Mouse (Mus musculus) neutrophil, adult 5-6 weeks (primary cell): Measurements from ENCODE around the gene Akap2. TPM values are rescaled to one million over a fixed set of nuclear protein-coding genes. Genes with fewer than 3 reads are reported as not detected.
A peak's percentile ranks its signal among the peaks of the same experiment; 100 is the strongest.

Experiments
- ATAC-seq: fragments of 151-379, 151-347 bp; 2 replicates; pipeline ENCODE4 v1.8.0; 2017; ENCODE audit warnings: mild to moderate bottlenecking, moderate TSS enrichment; ENCODE audit not compliant: insufficient number of reproducible peaks, poor library complexity, low FRiP score, severe bottlenecking; ENCODE audit errors: extremely low read depth
- total RNA-seq: library from RNA; stranded (forward); fragments of 200-1000 nt; gene quantifications from 2 replicates; pipeline ENCODE4 v1.2.3, GENCODE M21; 2017

The Akap2 gene
- total RNA-seq, 1 experiment from 2014 or later, result 7.4 TPM

DNA sequence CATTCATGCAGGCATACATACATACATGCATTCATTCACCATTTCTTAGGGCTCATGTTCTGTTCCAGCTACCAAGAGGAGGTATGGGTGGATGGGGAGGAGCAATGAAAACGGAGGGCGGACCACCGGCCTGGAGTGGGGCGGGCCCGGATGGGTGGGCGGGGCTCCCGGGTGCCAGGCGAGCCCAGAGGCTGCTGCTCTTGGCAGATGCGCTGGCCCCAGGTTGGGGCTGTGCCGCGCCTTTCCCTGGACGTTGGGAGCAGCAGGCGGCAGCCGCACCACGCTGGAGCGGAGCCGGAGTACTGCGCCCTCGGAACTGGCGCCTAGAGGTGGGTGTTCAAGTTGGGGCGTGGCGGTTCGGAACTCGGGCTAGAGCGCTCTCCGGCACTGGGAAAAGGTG, 64.5 kb downstream of the Akap2 start:
- peak; percentile 78 for ATAC-seq

DNA sequence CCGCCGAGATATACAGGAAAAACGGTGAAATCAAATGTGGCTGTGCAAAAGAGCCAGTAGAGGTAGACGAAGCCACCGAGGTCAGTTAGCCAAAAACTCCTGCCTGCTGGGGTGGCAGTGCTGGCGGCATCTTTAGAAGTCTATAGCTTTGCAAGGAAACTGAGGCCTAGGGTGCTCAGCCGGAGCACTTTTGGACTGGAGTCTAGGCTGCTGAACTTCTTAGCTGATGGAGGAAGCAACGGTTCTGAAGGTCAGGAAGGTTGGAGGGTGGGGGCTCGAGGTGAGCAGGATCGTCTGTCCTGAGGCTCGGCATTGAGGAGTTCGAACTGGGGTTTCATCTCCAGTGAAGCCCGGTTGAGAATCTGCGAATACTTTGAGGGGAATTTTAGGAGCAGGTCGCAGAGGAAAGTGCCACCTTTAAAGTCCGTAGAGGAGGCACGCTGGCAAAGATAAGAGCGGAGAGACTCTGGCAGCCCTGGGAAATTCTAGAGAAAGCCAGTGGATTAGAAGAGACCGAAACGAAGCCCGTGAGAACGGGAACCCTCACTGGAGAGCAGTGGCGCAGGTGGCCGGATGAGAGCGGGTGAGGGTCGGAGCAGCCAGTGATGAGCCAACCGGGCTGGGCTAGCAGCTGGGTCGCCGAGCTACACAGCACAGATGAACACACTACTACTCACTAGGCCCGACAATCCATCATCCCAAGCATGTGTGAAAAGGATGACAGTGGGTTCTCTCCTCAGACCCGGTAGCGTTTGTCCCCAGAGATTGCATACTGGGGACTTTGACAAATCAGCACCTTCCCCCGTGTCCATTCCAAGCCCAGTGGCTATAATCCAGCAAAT, 65.3 kb downstream of the Akap2 start:
- ATAC-seq, result no peak

DNA sequence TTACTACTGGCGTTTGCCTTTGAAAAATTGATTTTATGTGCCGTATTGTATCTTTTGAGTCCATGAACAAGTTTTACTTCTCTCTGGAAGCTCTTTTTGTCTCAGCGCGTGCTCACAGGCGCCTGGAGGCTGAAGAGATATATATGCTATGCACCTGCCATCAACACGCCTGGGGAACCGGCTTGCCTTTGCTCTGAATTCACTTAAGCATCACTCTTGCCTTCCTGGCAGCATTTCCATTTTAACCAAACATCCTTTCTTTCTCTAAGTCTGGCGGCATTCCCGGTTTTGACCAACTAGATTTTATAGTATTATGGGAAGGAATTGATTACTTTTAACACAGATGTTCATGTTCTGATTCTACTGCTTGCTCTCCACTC, 65.9 kb downstream of the Akap2 start:
- no peak for ATAC-seq

DNA sequence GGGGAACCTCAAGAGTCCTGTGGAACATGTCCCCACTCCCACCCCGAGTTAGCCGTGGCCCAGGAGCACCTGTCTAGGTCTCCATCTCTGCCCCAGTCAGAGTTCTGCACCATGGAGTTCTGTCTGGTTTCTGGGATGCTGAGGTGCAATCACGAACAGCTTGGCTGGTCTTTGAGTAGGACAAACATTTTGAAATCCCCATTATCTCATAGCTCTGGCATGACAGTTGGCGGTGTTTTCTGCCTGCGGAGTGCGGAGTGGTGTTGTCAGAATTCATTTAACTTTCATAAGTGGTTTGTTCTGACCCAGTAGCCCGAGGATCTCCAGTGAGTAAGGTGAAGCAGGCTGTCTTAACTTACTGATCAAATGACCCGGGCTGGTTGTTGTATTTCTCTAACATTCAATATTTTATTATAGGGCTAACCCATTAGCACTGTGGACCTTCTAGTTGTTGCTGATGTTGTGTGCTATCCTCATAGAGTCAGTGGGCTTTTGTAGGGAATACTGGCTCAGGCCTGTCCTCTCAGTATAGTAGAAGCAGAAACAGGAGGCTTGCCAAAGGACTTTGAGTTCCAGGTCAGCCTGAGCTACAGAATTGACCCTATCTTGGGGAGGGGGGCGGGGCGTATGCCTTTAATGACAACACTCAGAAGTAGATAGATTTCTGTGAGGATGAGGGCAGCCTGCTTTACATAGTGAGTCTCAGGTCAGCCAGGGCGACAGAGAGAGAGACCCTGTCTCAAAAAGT, 66.6 kb downstream of the Akap2 start:
- no peak for ATAC-seq

DNA sequence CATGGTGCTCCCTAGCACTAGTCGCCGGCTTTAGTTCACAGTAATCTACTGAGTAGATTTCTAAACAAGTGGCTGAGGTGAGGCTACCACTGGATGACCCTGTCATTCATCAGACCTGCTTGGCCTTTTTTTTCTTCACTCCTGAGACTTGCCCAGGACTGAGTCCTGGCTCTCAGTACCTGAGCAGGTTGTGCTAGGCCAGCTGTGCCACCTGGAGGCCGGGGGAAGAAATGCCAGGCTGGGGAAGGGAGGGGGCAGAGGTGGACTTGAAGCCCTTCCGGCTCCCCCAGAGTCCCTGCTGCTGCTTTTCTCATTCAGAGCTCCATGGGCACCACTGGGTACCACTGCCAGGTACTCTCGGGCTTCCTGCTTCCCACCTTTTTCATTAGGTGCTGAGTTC, 71.3 kb downstream of the Akap2 start:
- ATAC-seq, result peak; percentile 79

DNA sequence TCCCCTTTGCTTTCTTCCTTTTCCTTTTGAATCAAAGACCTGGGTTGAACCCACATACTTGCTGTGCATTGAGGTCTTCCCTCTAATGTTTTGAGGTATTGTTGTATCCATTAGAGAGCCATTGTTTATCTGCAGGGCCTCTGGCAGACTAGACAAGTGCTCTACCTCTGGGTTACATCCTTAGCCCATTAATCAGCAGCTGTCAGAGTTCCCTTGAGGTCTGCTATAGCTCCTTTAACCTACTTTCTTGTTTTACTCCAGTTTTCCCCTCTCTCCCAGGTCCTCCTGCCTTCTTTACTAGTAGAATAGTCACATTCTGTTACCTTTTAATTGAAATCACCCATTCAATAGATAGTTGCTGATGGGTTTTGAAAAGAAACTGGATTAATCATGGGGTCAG, 71.7 kb downstream of the Akap2 start:
- ATAC-seq, result no peak

DNA sequence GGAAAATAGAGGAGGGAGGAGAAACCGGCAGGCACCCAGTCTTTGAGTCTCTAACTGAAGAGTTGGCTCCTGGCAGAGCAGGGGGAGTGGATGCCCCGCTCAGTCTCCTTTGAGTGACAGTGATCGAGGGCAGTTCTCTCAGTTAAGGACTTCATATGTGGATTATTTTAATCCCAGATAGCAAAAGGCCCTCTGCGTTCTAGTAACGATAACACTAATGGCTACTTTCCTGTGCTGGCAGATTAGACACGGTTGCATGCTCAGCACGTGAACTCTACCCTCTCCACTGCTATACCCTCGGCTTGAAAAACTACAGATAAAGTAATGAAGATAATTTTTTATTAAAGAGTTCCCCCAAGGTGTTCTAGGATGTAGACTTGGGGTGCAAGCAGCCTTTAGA, 76.5 kb downstream of the Akap2 start:
- ATAC-seq, result no peak

DNA sequence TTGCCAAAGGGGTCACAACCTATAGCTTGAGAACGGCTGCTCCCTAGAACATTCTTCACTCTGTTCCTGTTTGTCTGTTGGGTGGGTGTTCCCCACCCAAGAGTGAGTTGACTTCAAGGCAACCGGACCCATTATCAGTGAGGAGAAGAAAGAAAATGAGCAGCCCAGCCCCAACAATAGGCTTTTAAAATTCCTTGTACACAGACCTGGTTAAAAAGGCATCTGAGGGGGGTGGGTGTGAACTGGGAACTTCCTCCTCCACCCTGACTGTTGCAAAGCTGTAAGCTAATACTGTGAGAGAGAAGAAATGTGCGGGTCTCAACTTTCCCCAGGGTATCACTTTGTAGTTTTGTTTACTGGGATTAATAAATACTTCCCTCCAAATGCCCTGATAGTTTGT, 77.1 kb downstream of the Akap2 start:
- no peak for ATAC-seq

DNA sequence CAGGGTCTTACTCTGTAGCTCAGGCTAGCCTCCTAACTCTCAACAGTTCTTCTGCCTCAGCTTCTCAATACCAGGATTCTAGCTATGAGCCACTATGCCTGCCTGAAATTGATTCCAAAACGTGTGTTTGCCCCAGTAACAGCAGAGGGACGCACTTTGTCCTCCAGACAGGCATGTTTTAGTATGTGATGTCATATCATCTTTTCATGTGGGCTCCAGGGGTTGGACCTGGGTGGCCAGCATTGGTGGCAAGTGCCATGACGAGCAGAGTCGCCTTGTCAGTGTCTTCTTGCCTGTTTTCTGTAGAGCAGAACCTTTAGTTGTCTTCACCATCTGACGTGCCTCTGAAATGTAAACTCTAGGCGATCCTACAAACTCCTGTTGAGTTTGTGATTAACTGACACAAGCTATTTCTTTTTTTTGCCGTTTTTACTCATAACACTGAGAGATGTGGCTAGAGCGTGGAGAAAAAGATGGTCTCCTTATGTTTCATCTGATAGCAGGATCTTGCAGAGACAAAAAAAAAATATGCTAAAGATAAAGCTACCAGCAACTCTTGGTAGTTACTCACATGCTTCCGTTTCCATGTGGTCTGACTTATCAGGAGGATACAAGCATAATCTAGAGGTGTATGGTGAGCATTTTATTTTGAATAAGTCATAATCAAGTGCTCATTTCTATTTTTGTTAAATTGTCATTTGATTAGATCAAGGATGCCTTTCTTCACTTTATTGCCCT, 80.3 kb downstream of the Akap2 start:
- no peak for ATAC-seq

DNA sequence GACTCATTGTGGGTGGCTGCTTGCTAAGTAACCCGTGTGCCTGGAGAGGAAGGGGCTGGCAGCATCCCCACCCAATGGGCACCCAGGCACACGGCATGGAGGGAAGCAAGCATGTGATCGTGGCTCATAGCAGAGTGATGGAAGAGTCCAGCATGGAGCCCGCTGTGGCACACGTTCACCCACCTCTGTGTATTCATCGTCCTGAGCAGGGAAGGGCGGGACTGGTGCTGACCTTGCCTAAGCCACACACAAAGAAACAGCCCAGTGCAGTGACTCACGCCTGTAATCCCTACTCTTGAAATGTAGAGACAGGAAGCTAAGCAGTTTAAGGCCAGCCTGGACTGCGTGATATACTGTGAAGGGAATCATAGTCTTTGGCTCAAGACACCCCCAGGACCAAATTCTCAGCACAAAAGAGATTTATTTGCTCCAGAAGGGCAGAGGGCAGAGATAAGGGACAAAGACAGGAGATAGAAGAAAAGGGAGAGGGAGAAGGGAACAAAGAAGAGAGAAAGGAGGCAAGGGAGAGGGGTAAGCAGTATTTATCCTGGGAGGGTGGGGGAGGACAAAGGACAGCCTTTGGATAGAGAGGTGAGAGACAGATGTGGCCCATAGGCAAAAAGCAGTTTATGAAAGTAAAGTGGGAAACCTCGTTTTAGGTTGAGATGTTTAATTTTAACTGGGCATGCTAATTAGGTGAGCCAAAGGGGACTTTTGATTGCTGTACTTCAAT, 81.0 kb downstream of the Akap2 start:
- no peak for ATAC-seq

DNA sequence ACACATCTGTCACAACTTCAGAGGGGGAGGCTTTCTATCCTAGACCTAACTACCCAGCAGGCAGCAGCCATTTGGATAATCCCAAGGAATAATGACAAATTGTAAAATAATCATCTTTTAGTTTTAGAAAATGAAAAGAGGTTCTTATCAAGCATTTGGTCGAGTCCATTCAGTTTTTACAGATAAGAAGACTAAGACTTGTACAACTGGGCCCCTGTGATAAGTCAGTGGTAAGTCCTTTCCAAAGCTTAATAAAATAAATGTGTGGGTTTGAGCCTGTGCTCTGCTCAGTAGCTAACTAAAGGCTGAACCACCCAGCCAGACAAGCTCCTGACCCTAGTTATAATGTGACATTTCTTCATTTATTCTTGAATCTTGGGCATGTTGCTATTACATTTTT, 81.8 kb downstream of the Akap2 start:
- no peak for ATAC-seq

DNA sequence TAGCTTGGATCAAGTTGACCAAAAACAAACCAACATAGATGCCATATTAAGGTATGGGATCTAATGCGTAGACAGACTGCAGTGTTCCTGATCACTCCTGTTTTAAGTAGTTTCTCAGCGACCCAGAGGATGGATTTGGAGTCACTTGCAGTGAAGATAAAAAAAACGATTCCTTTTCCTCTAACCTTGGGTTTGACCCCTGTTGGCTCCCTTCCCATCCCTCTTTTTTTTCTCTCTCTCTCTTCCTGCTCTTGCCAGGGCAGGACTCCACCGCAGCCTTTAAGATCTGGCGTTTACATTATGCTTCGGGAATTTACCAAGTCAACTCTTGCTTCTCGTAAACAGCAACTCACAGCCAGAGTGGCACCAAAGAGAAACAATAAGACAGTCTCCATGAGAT, 83.8 kb downstream of the Akap2 start:
- ATAC-seq, result no peak

DNA sequence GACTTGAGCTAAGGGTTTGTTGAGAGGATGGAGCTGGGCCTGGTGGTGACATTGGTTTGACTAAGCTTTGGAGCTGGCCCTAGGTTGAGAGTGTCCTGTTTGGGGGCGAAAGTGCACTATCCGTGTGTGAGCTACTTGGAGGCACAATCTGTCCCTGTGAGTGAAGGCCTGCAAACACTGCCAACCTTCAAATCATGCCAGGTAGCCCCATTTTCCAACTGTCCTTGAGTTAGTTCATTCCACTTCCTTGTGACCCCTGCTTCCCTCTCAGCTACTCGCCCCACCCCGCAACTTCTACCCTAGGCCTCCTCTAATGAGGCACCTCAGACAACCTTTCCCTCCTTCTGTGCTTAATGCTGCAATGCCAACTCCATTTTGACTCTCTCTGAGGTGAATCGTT, 84.5 kb downstream of the Akap2 start:
- ATAC-seq, result no peak

DNA sequence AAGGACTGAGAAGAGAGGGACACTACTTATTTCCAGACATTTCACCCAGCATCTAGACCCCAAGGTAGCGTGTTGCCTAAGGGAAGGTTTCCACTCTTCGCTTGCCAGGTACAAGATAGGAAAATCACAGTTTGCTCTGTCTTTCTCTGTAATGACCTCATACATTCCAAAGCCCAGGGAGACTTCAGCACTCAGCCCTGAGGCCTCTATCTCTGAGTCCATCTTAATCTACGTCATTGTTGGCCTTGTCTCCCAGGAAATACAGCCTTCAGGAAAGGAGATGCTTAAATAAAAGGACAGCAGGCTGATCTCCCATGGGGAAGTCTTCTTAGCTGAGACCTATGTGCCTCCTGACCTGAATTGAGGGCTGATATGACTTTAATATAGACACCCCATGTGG, 85.0 kb downstream of the Akap2 start:
- ATAC-seq, result no peak

DNA sequence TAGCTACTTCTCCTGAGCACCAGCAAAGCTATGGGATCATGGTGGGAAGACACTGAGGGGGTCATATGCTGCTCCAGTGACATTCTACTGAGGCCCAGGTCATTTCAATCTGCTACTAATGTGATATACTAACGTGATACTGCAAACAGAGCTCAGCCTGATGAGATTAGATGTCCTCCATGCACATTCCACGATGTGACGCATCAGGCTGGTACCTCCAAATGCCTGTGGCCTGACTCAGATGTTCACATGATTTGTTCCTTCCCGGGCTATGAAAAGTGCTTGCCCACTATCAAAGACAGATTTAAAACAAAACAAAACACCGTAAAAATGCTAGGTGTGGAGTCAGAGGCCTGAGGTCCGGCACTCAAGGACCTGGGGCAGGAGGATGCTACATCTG, 87.4 kb downstream of the Akap2 start:
- no peak for ATAC-seq

DNA sequence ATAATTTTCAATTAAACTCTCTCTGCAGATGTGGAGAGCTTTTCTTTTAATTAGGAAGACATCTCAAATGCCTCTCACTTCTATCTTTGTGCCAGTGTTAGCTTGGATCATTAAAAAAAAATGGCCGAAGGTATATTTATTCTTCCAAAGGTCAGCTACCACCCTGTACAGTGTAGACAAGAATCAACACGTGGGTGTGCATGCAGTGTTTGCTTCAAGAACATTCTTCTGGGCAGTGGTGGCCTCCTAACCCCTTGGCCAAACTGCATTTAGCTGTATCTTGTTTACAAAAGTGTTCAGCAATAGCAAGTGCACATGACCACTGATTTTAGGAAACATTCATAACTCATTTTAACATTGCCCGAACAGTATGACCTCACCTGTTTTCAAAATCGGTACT, 92.0 kb downstream of the Akap2 start:
- no peak for ATAC-seq

DNA sequence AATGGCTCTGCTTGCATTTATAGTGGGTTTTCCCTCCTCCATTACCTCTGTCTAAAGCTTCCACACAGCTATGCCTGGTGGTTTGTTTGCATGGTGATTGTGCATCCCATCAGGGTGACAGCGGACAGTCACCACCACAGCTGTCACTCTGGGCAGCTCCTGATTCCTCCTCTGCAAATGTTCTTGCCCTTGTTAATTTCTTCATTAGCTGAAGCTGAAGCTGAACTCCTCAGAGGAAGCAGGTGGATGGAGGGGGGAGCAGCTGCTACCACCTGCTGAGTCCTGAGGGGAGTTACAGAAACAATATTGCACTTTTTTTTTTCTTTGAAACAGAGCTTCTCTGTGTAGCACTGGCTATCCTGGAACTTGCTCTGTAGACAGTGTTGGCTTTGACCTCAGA, 94.6 kb downstream of the Akap2 start:
- ATAC-seq, result no peak

DNA sequence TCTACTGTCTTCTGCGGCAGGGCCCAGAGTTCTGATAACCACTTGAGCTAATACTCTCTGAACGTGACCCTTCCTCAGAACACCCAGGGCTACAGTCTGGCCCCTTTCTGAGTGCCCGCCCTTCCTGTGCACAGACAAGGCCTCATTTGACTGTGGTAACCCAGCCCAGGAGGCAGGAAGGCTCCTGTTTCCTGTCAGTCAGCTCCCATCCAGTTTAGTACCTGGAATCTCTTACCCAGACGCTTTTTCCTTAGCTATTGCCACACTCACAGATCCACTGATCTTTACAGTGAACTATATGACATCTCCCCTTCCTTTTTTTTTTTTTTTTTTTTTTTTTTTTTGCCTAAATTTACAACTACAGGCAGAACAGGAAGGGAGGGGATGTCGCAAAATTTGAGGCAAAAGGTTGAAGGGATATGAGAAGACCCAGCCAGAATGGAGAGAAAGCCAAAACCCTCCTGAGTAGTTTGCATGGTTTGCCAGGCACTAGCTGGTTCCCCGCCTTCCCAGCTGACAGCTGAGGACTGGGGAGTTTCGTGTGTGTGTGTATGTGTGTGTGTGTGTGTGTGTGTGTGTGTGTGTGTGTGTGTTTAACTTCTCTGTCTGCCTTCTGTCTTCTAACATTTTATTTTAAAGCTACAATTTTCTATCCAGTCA, 95.6 kb downstream of the Akap2 start:
- no peak for ATAC-seq

DNA sequence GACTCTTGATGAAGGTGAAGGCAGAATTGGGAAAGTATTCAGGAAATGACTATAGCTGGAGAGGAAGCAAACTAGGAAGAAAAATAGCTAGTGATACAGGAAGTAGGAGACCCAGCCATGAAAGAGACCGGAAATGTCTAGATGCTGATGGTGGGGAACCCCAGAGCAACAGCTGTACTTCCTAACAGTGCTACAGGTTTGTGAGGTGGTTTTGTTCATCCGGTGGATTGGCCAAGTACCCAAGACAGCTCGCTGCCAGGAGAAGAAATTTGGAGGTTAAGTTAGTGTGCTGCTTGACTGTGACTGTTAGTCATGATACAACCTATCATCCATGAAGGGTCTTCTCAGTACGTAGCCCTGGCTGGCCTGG, 96.1 kb downstream of the Akap2 start:
- peak; percentile 83 for ATAC-seq
